Comparison of ENCODE assay signal across 20 mouse cellular contexts in genomic region chr15:24348975-24349560, GRCm38 (mm10).
DNase-seq lines count a peak whose midpoint lies in the region; ATAC-seq and TF ChIP-seq lines count a peak whose summit lies in the region.
"Had no signal": no experiment of that assay in that cellular context is flagged by ENCODE, and none has a peak within 500 bp of the region (broad histone marks: within the 10 kb centered on the region; RNA-seq: fewer than 3 reads in every experiment).

No protein-coding gene starts in this region.

- TF ChIP-seq CTCF in brain, embryonic 14.5 days (IDR thresholded peaks at IDR 0.05; ENCODE audit: borderline replicate concordance, extremely low read depth, insufficient read depth, insufficient read length): no peak
- no peak for TF ChIP-seq CTCF in hindbrain, postnatal 0 days (IDR thresholded peaks at IDR 0.05; ENCODE audit: low read depth)

- H3K27me3 ChIP-seq in forebrain, embryonic 16.5 days (replicated peaks; ENCODE audit: control insufficient read depth, insufficient read depth, low read length): no peaks in the 10 kb centered on the region
- no peaks in the 10 kb centered on the region for H3K27me3 ChIP-seq in forebrain, embryonic 13.5 days
- H3K27me3 ChIP-seq in midbrain, embryonic 14.5 days (ENCODE audit: control insufficient read depth, insufficient read depth, low read length): no peaks in the 10 kb centered on the region
- H3K27me3 ChIP-seq in midbrain, embryonic 16.5 days (ENCODE audit: control insufficient read depth, insufficient read depth, low read depth, low read length): no peaks in the 10 kb centered on the region
- H3K27me3 ChIP-seq in hindbrain, postnatal 0 days (ENCODE audit: insufficient read depth, low read length): no peaks in the 10 kb centered on the region
- H3K27me3 ChIP-seq: forebrain, embryonic 15.5 days; heart, embryonic 15.5 days; hindbrain, embryonic 15.5 days; intestine, embryonic 15.5 days had no signal

- no peaks in the 10 kb centered on the region for H3K4me1 ChIP-seq in forebrain, embryonic 16.5 days (replicated peaks; ENCODE audit: control insufficient read depth, insufficient read depth, low read length)
- no peaks in the 10 kb centered on the region for H3K4me1 ChIP-seq in forebrain, embryonic 13.5 days
- no peaks in the 10 kb centered on the region for H3K4me1 ChIP-seq in midbrain, embryonic 14.5 days (ENCODE audit: control insufficient read depth, insufficient read depth, low read length)
- H3K4me1 ChIP-seq in midbrain, embryonic 16.5 days (ENCODE audit: control insufficient read depth, insufficient read depth, low read length): no peaks in the 10 kb centered on the region
- no peaks in the 10 kb centered on the region for H3K4me1 ChIP-seq in hindbrain, postnatal 0 days (ENCODE audit: insufficient read depth, low read length)
- H3K4me1 ChIP-seq: embryonic facial prominence, embryonic 10.5 days; forebrain, embryonic 15.5 days; heart, embryonic 15.5 days; hindbrain, embryonic 15.5 days; intestine, embryonic 15.5 days had no signal

- no peak for TF ChIP-seq POLR2A in brain, embryonic 14.5 days (IDR thresholded peaks at IDR 0.05; ENCODE audit: borderline replicate concordance, extremely low read depth, insufficient read depth, insufficient read length, poor library complexity, severe bottlenecking)

- H3K4me3 ChIP-seq in forebrain, embryonic 16.5 days (replicated peaks; ENCODE audit: low read length): no peak overlapping the region
- no peak overlapping the region for H3K4me3 ChIP-seq in forebrain, embryonic 13.5 days
- no peak overlapping the region for H3K4me3 ChIP-seq in midbrain, embryonic 14.5 days (replicated peaks; ENCODE audit: low read depth, low read length)
- no peak overlapping the region for H3K4me3 ChIP-seq in midbrain, embryonic 16.5 days (ENCODE audit: low read depth, low read length)
- H3K4me3 ChIP-seq in hindbrain, postnatal 0 days (ENCODE audit: low read length): no peak overlapping the region
- H3K4me3 ChIP-seq: embryonic facial prominence, embryonic 10.5 days; forebrain, embryonic 15.5 days; heart, adult 2 months; heart, embryonic 15.5 days; hindbrain, embryonic 15.5 days; intestine, embryonic 15.5 days had no signal

- WGBS in forebrain, embryonic 16.5 days: 71% methylated on average over 1 of the region's 1 CpGs
- WGBS in forebrain, embryonic 13.5 days: 62% methylated on average over 1 of the region's 1 CpGs
- WGBS in midbrain, embryonic 14.5 days: 67% methylated on average over 1 of the region's 1 CpGs
- WGBS in midbrain, embryonic 16.5 days: 70% methylated on average over 1 of the region's 1 CpGs
- 64% methylated on average over 1 of the region's 1 CpGs for WGBS in hindbrain, postnatal 0 days

- ATAC-seq in forebrain, embryonic 16.5 days: peak; percentile 50; the same call in 1 of the 2 replicates
- ATAC-seq in forebrain, embryonic 13.5 days: no peak
- ATAC-seq in midbrain, embryonic 14.5 days (ENCODE audit: low FRiP score, low TSS enrichment): peak; percentile 67; the same call in 1 of the 2 replicates
- ATAC-seq in midbrain, embryonic 16.5 days: no peak
- no peak for ATAC-seq in hindbrain, postnatal 0 days
- ATAC-seq in inflammation-experienced regulatory T-cells, adult 6 months: no peak
- ATAC-seq: forebrain, embryonic 15.5 days; intestine, embryonic 15.5 days had no signal

- H3K27ac ChIP-seq in forebrain, embryonic 16.5 days (ENCODE audit: low read length): no peak overlapping the region
- H3K27ac ChIP-seq in forebrain, embryonic 13.5 days: no peak overlapping the region
- no peak overlapping the region for H3K27ac ChIP-seq in midbrain, embryonic 14.5 days (replicated peaks; ENCODE audit: low read depth, low read length)
- no peak overlapping the region for H3K27ac ChIP-seq in midbrain, embryonic 16.5 days (ENCODE audit: low read length)
- H3K27ac ChIP-seq in hindbrain, postnatal 0 days: no peak overlapping the region
- H3K27ac ChIP-seq: embryonic facial prominence, embryonic 10.5 days; forebrain, embryonic 15.5 days; heart, adult 2 months; heart, embryonic 15.5 days; hindbrain, embryonic 15.5 days; intestine, embryonic 15.5 days had no signal

- no peaks in the 10 kb centered on the region for H3K9me3 ChIP-seq in forebrain, embryonic 16.5 days (ENCODE audit: control insufficient read depth, low read length)
- no peaks in the 10 kb centered on the region for H3K9me3 ChIP-seq in forebrain, embryonic 13.5 days (replicated peaks)
- no peaks in the 10 kb centered on the region for H3K9me3 ChIP-seq in midbrain, embryonic 14.5 days (ENCODE audit: control insufficient read depth, low read length)
- H3K9me3 ChIP-seq in midbrain, embryonic 16.5 days (replicated peaks; ENCODE audit: control insufficient read depth, low read length, poor library complexity, severe bottlenecking): no peaks in the 10 kb centered on the region
- no peaks in the 10 kb centered on the region for H3K9me3 ChIP-seq in hindbrain, postnatal 0 days (ENCODE audit: low read length)
- H3K9me3 ChIP-seq: embryonic facial prominence, embryonic 10.5 days; forebrain, embryonic 15.5 days; heart, embryonic 15.5 days; hindbrain, embryonic 15.5 days; intestine, embryonic 15.5 days had no signal

- no peak overlapping the region for H3K9ac ChIP-seq in forebrain, embryonic 16.5 days (replicated peaks; ENCODE audit: low read depth, low read length)
- H3K9ac ChIP-seq in forebrain, embryonic 13.5 days: no peak overlapping the region
- no peak overlapping the region for H3K9ac ChIP-seq in midbrain, embryonic 14.5 days (replicated peaks; ENCODE audit: low read length)
- H3K9ac ChIP-seq in midbrain, embryonic 16.5 days (ENCODE audit: low read depth, low read length): no peak overlapping the region
- no peak overlapping the region for H3K9ac ChIP-seq in hindbrain, postnatal 0 days (replicated peaks; ENCODE audit: low read length)
- H3K9ac ChIP-seq: forebrain, embryonic 15.5 days; heart, embryonic 15.5 days; hindbrain, embryonic 15.5 days; intestine, embryonic 15.5 days had no signal

- peak; percentile 36 for DNase-seq in midbrain, embryonic 14.5 days
- DNase-seq in brain, embryonic 14.5 days (ENCODE audit: low read depth): peak; percentile 47
- peak; percentile 3 for DNase-seq in hindbrain, postnatal 0 days (ENCODE audit: low spot score)
- DNase-seq in heart, postnatal 4 days: no peak
- DNase-seq: adrenal gland, postnatal 14 days; cerebellum, adult 2 months; cerebellum, postnatal 10 days; gastrocnemius, postnatal 14 days; heart, adult 2 months; heart, postnatal 14 days had no signal

- no peaks in the 10 kb centered on the region for H3K36me3 ChIP-seq in forebrain, embryonic 16.5 days (ENCODE audit: control insufficient read depth, insufficient read depth)
- H3K36me3 ChIP-seq in forebrain, embryonic 13.5 days (ENCODE audit: poor library complexity, severe bottlenecking): no peaks in the 10 kb centered on the region
- no peaks in the 10 kb centered on the region for H3K36me3 ChIP-seq in midbrain, embryonic 14.5 days (ENCODE audit: control insufficient read depth, insufficient read depth, low read length)
- no peaks in the 10 kb centered on the region for H3K36me3 ChIP-seq in midbrain, embryonic 16.5 days (ENCODE audit: control insufficient read depth, insufficient read depth, low read length)
- H3K36me3 ChIP-seq in hindbrain, postnatal 0 days (ENCODE audit: insufficient read depth, low read length): no peaks in the 10 kb centered on the region
- H3K36me3 ChIP-seq: embryonic facial prominence, embryonic 10.5 days; forebrain, embryonic 15.5 days; heart, embryonic 15.5 days; hindbrain, embryonic 15.5 days; intestine, embryonic 15.5 days had no signal

- H3K4me2 ChIP-seq in forebrain, embryonic 16.5 days (ENCODE audit: low read length): no peak overlapping the region
- no peak overlapping the region for H3K4me2 ChIP-seq in forebrain, embryonic 13.5 days
- no peak overlapping the region for H3K4me2 ChIP-seq in midbrain, embryonic 14.5 days (ENCODE audit: low read length)
- H3K4me2 ChIP-seq in midbrain, embryonic 16.5 days (ENCODE audit: low read length): no peak overlapping the region
- no peak overlapping the region for H3K4me2 ChIP-seq in hindbrain, postnatal 0 days (ENCODE audit: low read depth, low read length)
- H3K4me2 ChIP-seq: forebrain, embryonic 15.5 days; heart, embryonic 11.5 days; heart, embryonic 15.5 days; hindbrain, embryonic 15.5 days; intestine, embryonic 15.5 days had no signal

Comparison
In these comparisons a context has a peak if more than half of its experiments do, and no peak if none do; other contexts are left out.
1. ATAC-seq: peak in forebrain, embryonic 16.5 days (single experiment) and midbrain, embryonic 14.5 days (single experiment); none in forebrain, embryonic 13.5 days (single experiment), midbrain, embryonic 16.5 days (single experiment), hindbrain, postnatal 0 days (single experiment) and inflammation-experienced regulatory T-cells, adult 6 months (single experiment).